Mouse (Mus musculus): Measurements from ENCODE around the gene Gm42957. TPM values are rescaled to one million over a fixed set of nuclear protein-coding genes. Genes with fewer than 3 reads are reported as not detected.

The Gm42957 gene
- polyA plus RNA-seq, 1 experiment = 0.04 TPM

GRCm38 (mm10) chr3:96598156-96599068, 36.9 kb upstream of the Gm42957 start:
- Histone ChIP-seq H3K4me2 (ENCODE audit: low read depth) (peak overlapping the region; percentile 98), H3K4me3 (peak overlapping the region; percentile 51), H3K27me3 (ENCODE audit: control insufficient read depth, insufficient read depth, insufficient read length) (no peaks in the 10 kb centered on the region), H3ac (ENCODE audit: control insufficient read depth, insufficient read length) (peak overlapping the region; percentile 50), H3K36me3 (ENCODE audit: control insufficient read depth, insufficient read depth) (peaks cover under 1% of the 10 kb centered on the region), H3K79me2 (ENCODE audit: control insufficient read depth, insufficient read depth) (peaks cover 21% of the 10 kb centered on the region)
- TF ChIP-seq REST (IDR thresholded peaks at IDR 0.05; ENCODE audit: insufficient read depth, insufficient read length) (no peak), POLR2A (IDR thresholded peaks at IDR 0.05; ENCODE audit: insufficient read length, low read depth) (peak; percentile 25), MYOD1 (IDR thresholded peaks at IDR 0.05; ENCODE audit: control insufficient read depth in 1 of 3, insufficient read length in 2 of 3, low read depth in 2 of 3) (no peak), TCF12 (IDR thresholded peaks at IDR 0.05; ENCODE audit: insufficient read depth, poor library complexity, severe bottlenecking) (no peak), SRF (IDR thresholded peaks at IDR 0.05; ENCODE audit: control insufficient read depth, insufficient read length, low read depth) (no peak), POLR2AphosphoS2 (IDR thresholded peaks at IDR 0.05; ENCODE audit: insufficient read length, low read depth) (peak; percentile 26)

DNA sequence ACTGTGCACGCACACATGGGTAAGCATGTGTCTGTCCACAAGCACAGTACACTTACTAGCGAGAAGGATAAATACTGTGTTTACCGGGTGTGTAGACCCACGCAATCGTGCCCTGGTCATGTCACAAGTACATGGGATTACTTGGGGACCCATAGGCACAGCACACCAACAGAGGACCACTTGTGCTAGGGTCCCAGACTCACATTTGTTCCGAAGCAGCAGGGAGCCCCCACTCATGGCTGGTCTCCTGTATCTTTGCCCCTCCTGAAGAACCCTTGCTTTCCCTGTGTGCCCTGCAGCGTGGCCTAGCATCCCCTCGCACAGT, 36.2 kb upstream of the Gm42957 start:
- Histone ChIP-seq H3K36me3 (ENCODE audit: control insufficient read depth, insufficient read depth) (peaks cover 6% of the 10 kb centered on the region), H3K4me2 (ENCODE audit: low read depth) (no peak overlapping the region), H3K4me3 (peak overlapping the region; percentile 51), H3K79me2 (ENCODE audit: control insufficient read depth, insufficient read depth) (peaks cover 27% of the 10 kb centered on the region), H3ac (ENCODE audit: control insufficient read depth, insufficient read length) (no peak overlapping the region), H3K27me3 (ENCODE audit: control insufficient read depth, insufficient read depth, insufficient read length) (no peaks in the 10 kb centered on the region)
- TF ChIP-seq USF1 (IDR thresholded peaks at IDR 0.05; ENCODE audit: low read depth) (no peak), SRF (IDR thresholded peaks at IDR 0.05; ENCODE audit: control insufficient read depth, insufficient read length, low read depth) (no peak), MYOD1 (IDR thresholded peaks at IDR 0.05; ENCODE audit: control insufficient read depth in 1 of 3, insufficient read length in 2 of 3, low read depth in 2 of 3) (no peak), E2F4 (IDR thresholded peaks at IDR 0.05; ENCODE audit: insufficient read depth) (no peak), POLR2A (IDR thresholded peaks at IDR 0.05; ENCODE audit: insufficient read length, low read depth) (no peak), MYOG (IDR thresholded peaks at IDR 0.05; ENCODE audit: control insufficient read depth in 1 of 3, insufficient read depth in 1 of 3, insufficient read length in 2 of 3, low read depth in 2 of 3) (no peak), TCF12 (IDR thresholded peaks at IDR 0.05; ENCODE audit: insufficient read depth, poor library complexity, severe bottlenecking) (no peak), REST (IDR thresholded peaks at IDR 0.05; ENCODE audit: insufficient read depth, insufficient read length) (no peak), MAX (IDR thresholded peaks at IDR 0.05; ENCODE audit: low read depth) (no peak), CEBPB (IDR thresholded peaks at IDR 0.05; ENCODE audit: insufficient read depth, poor library complexity, severe bottlenecking) (no peak), POLR2AphosphoS2 (IDR thresholded peaks at IDR 0.05; ENCODE audit: insufficient read length, low read depth) (no peak), TCF3 (IDR thresholded peaks at IDR 0.05; ENCODE audit: insufficient read length, low read depth) (no peak)

DNA sequence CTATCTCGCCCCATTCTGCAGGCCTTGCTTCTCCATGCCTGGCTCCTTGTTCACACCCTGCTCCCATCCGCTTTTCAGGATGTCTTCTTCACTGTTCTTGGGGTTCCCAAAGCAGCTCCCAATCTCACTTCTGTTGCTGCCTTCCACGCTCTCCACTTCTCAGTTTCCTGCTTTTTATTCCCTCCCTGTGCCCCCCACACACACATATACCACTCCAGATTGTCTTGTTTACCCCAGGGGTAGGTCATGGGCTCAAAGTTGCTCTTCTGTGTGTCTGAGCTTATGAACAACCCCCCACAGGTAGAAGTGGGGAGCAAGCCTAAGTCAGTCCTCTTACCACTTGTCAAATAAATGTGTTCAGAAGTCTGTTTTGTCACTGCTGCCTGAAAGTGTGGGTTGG, 35.9 kb upstream of the Gm42957 start:
- no peak overlapping the region for H3K4me3 ChIP-seq
- no peak overlapping the region for H3K4me2 ChIP-seq (ENCODE audit: low read depth)
- TF ChIP-seq POLR2AphosphoS2 (IDR thresholded peaks at IDR 0.05; ENCODE audit: insufficient read length, low read depth) (no peak), POLR2A (IDR thresholded peaks at IDR 0.05; ENCODE audit: insufficient read length, low read depth) (no peak), MAX (IDR thresholded peaks at IDR 0.05; ENCODE audit: low read depth) (no peak), CEBPB (IDR thresholded peaks at IDR 0.05; ENCODE audit: insufficient read depth, poor library complexity, severe bottlenecking) (no peak), MYOD1 (IDR thresholded peaks at IDR 0.05; ENCODE audit: control insufficient read depth in 1 of 3, insufficient read length in 2 of 3, low read depth in 2 of 3) (no peak), TCF3 (IDR thresholded peaks at IDR 0.05; ENCODE audit: insufficient read length, low read depth) (no peak), USF1 (IDR thresholded peaks at IDR 0.05; ENCODE audit: low read depth) (no peak), TCF12 (IDR thresholded peaks at IDR 0.05; ENCODE audit: insufficient read depth, poor library complexity, severe bottlenecking) (no peak), MYOG (IDR thresholded peaks at IDR 0.05; ENCODE audit: control insufficient read depth in 1 of 3, insufficient read depth in 1 of 3, insufficient read length in 2 of 3, low read depth in 2 of 3) (no peak), E2F4 (IDR thresholded peaks at IDR 0.05; ENCODE audit: insufficient read depth) (no peak), SRF (IDR thresholded peaks at IDR 0.05; ENCODE audit: control insufficient read depth, insufficient read length, low read depth) (no peak), REST (IDR thresholded peaks at IDR 0.05; ENCODE audit: insufficient read depth, insufficient read length) (no peak)
- H3ac ChIP-seq (ENCODE audit: control insufficient read depth, insufficient read length) = no peak overlapping the region
- H3K27me3 ChIP-seq (ENCODE audit: control insufficient read depth, insufficient read depth, insufficient read length) = no peaks in the 10 kb centered on the region
- peaks cover 6% of the 10 kb centered on the region for H3K36me3 ChIP-seq (ENCODE audit: control insufficient read depth, insufficient read depth)
- peaks cover 31% of the 10 kb centered on the region for H3K79me2 ChIP-seq (ENCODE audit: control insufficient read depth, insufficient read depth)

DNA sequence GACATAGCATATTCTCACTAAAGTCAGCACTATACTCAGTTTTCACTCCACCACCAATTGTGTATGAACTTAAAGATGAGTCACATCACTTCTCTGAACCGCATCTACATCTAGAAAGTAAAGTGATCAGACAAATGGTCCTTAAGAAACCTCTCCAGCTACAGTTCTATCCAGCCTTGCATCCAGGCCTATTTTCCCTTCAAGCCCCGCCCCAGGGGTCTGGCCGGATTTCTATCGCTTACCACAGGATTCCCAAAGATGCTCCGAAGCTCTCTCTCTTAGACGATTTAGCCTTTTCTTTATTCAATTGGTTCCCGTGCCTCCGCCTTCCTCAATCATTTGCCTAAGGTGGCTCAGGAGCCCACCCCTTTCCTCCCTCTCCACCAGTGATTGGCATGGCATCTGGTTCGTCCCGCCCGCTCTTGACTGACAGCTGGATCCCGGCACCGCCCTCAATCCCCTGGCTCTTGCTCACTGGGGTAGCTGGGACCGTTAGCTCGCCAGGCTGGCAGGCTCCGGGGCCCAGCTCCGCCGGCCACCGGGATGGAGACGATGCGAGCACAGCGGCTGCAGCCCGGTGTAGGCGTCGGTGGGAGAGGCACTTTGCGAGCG, 34.5 kb upstream of the Gm42957 start, which contains the start of gene Lix1l:
Lix1l (plus strand) TSS at position 511 of the 612 bp plus-strand sequence.
- TF ChIP-seq E2F4 (IDR thresholded peaks at IDR 0.05; ENCODE audit: insufficient read depth) (no peak), POLR2A (IDR thresholded peaks at IDR 0.05; ENCODE audit: insufficient read length, low read depth) (peak; percentile 87), TCF3 (IDR thresholded peaks at IDR 0.05; ENCODE audit: insufficient read length, low read depth) (no peak), TCF12 (IDR thresholded peaks at IDR 0.05; ENCODE audit: insufficient read depth, poor library complexity, severe bottlenecking) (no peak), MYOD1 (IDR thresholded peaks at IDR 0.05; ENCODE audit: control insufficient read depth in 1 of 3, insufficient read length in 2 of 3, low read depth in 2 of 3) (peak in 2 of 3 experiments; percentile 54 to 66), USF1 (IDR thresholded peaks at IDR 0.05; ENCODE audit: low read depth) (no peak), SRF (IDR thresholded peaks at IDR 0.05; ENCODE audit: control insufficient read depth, insufficient read length, low read depth) (peak; percentile 48), MAX (IDR thresholded peaks at IDR 0.05; ENCODE audit: low read depth) (no peak), REST (IDR thresholded peaks at IDR 0.05; ENCODE audit: insufficient read depth, insufficient read length) (no peak), POLR2AphosphoS2 (IDR thresholded peaks at IDR 0.05; ENCODE audit: insufficient read length, low read depth) (peak; percentile 72), CEBPB (IDR thresholded peaks at IDR 0.05; ENCODE audit: insufficient read depth, poor library complexity, severe bottlenecking) (no peak), MYOG (IDR thresholded peaks at IDR 0.05; ENCODE audit: control insufficient read depth in 1 of 3, insufficient read depth in 1 of 3, insufficient read length in 2 of 3, low read depth in 2 of 3) (peak in 1 of 3 experiments; percentile 57)
- Histone ChIP-seq H3ac (ENCODE audit: control insufficient read depth, insufficient read length) (peak within 1 kb of the TSS; percentile 80), H3K4me3 (peak within 1 kb of the TSS; percentile 48), H3K79me2 (ENCODE audit: control insufficient read depth, insufficient read depth) (peaks cover 44% of the 10 kb centered on the region), H3K4me2 (ENCODE audit: low read depth) (peak within 1 kb of the TSS; percentile 98), H3K27me3 (ENCODE audit: control insufficient read depth, insufficient read depth, insufficient read length) (no peaks in the 10 kb centered on the region), H3K36me3 (ENCODE audit: control insufficient read depth, insufficient read depth) (peaks cover 6% of the 10 kb centered on the region)
